Mouse (Mus musculus) megakaryocyte-erythroid progenitor cell, adult 5-6 weeks (primary cell): ENCODE measurements around the gene Frmd8. TPM values are rescaled to one million over a fixed set of nuclear protein-coding genes. Genes with fewer than 3 reads are reported as not detected.
"Not testable (repeated sequence)": the region's sequence is repeated elsewhere in the genome, so short reads cannot be mapped to it uniquely, and the experiment has no call there.

Experiments used
- ATAC-seq: replicated peaks from 2 replicates; pipeline ENCODE4 v1.8.0; 2016; ENCODE audit warnings: mild to moderate bottlenecking, inconsistent platforms; ENCODE audit not compliant: severe bottlenecking, poor library complexity, low FRiP score, low TSS enrichment
- total RNA-seq, 2 experiments: library from RNA; stranded (forward) in 1 of 2; stranded (reverse) in 1 of 2; fragments of 200-1000, 215-1000 nt in 1 of 2; fragments of >200 nt in 1 of 2; fragmentation: Nextera tagmentation in 1 of 2; gene quantifications; 2 replicates each; pipeline ENCODE4 v1.2.3; 2014 to 2017

The Frmd8 gene
- total RNA-seq, 2 experiments from 2014 or later, result 12.5 to 14.3 TPM

DNA sequence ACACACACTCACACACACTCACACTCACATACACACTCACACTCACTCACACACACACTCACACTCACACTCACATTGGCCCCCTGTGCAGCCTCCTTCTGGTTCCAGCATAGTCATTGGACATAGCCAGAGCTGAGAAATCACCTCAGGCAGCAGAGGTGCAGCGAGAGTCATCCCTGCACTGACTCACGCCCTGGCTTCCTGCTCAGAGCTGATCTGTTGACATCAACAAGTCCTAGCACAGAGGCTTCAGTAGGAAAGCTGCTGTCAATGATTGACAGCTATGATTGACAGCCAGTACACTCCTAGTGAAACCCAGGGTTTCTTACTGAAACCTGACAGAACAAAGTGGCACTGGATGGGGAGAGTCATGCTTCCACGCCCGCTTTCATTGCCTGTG, 59.1 kb downstream of the Frmd8 start:
- ATAC-seq, result no peak

DNA sequence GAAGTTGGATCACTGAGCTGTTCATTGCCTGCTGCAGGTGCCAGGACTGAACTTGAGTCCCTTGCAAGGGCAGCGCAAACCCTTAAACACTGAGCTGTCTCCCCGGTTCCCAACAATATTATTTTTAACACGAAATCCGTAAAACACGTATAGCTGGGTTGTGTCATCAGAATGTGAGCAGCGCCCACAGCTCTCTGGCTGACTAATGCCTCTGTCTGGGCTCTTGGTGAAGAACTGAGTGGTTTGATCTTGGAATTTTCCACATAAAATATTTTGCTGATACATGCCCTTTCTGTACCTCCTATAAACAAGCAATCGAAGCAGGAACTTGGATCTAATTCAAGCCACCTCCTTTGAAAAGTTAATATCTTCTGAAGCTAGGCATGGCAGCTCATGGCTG, 60.1 kb downstream of the Frmd8 start:
- ATAC-seq, result no peak

DNA sequence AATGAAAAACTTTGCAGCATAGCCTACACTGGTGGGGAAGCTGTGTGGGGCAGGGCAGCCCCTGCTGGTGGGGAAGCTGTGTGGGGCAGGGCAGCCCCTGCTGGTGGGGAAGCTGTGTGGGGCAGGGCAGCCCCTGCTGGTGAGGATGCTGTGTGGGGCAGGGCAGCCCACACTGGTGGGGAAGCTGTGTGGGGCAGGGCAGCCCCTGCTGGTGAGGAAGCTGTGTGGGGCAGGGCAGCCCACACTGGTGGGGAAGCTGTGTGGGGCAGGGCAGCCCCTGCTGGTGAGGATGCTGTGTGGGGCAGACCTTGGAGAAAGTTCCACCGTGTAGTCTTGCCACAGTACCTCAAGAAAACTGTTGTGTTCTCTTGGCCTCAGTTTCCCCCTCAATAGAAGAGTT, 61.0 kb downstream of the Frmd8 start:
- ATAC-seq, result not testable (repeated sequence)

DNA sequence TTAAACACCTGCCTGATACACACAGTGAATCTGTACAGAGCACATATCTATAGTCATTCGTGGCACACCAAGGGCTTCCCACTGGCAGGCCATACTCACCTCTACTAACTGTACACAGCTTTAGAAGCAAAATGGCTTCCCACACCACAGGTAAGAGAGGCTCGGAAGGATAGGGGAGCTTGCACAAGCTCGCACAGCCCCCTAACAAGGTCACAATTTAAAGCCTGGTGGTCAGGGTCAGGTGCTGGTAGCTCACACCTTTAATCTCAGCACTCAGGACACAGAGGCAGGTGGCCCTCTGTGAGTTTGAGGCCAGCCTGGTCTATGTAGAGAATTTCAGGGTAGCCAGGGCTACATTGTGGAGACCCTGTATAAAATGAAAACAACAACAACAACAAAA, 61.5 kb downstream of the Frmd8 start:
- no peak for ATAC-seq

DNA sequence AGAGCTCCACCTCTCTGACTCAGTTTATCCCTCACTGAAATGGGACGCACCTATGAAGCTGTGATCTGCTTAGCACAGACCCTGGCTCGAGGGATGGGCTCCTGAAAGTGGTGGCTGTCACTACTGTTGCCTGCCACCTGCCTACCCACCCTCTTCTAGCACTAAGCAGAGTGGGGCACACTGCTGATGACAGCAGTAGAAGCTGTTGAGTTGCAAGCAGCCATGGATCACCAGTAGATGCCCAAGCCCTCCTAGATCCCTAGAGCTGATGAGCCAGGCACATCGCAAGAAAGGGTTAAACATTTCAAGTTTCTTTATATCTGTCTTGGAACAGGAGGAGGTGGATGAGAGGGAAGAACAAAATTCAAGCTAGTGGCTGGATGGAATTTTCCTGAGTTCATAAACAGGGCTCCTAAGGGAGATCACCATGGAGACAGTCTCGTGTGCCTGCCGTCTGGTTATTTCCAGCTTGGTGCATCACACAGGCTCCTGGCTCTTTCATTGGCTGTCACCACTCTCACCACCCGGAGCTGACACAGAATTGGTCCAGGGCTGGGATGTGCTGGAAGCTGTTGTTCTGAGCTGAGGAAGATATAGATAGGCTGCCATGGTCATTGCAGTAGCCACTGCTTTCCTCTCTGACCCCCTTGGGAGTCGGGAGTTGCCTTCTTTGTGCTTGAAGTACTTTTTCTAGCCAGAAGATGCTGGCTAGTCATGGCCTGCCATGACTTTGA, 63.1 kb downstream of the Frmd8 start:
- ATAC-seq, result no peak

DNA sequence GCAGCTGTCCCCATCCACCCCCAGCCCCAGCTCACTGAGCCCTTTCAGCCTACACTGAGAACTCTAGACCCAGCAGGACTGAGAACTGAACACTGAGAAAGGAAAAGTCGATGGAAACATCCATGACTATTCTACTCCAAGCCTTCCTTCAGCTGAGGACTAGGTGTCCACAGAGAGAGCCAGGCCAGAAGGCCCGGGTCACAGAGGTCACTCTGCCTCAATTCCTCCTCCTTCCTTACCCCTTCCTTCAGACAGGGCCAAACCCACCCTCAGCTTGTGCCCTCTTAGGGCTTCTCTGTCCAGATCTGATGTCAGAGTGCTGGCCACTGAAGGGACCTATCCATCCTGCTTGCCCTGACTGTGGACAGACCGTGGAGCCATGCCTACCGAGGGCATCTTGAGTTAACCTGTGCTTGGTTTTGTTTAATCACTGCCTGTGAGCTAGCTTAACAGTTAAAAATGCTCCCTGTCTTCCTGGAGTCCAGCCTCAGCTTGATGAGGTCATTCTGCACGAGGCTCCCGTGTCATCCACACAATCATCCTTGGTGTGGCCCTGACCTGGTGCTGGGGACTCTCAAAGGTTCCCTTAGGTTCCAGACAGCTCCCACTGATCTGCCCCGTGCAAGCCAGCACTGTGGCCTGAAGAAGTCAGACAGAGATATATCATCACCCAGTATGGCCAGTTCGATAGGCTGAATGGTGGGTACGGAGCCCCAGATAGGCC, 64.1 kb downstream of the Frmd8 start:
- ATAC-seq, result no peak

DNA sequence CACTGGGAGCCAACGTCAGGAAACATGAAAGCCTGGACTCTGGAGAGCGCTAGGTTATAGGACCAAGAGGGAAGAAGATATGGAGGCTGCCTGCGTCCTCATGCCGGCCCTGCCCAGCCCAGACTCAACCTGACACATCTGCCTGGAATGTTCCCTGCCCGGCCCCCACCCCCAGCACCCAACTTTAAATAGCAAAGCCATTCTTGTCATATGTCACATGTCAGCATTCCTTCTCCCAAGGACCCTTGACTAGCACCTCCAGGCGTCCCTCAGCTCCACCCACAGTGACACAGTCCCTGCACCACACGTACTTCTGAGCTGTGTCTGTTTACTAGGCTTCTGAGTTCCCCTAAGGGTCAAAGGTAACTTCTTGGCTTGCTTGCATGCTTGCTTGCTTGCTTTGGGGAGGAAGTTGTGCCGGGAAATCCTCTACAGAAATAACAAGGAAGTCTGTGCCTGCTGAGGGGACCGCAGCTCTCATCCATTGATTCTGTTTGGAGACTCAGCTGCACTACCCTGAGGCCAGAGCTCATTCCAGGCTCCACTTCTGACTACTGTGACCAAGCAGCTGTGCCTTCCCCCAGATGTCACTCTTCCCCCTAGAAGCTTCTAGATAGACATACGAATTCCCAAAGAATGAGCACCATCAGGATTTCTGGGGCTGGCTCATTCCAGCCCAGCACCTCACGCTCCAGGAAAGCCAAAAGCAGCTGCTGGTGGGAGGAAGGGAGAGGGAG, 64.8 kb downstream of the Frmd8 start:
- ATAC-seq, result no peak

DNA sequence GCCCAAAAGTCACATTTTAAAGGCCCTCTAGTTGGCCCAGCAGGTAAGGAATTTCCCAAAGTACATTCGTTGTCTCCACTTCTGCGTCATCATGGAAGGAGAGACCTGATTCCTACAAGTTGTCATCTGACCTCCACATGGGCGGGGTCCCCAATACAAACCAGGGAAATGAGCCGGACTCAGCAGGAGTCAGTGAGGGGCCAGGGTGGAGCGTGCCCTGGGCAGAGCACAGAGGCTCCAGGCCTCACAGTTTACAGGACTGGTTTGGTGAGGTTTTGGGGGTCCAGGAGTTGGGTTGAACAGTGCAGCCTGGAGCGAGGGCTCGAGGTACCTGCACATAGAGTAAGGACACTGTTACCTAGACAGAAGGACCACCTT, 65.4 kb downstream of the Frmd8 start:
- ATAC-seq, result no peak

DNA sequence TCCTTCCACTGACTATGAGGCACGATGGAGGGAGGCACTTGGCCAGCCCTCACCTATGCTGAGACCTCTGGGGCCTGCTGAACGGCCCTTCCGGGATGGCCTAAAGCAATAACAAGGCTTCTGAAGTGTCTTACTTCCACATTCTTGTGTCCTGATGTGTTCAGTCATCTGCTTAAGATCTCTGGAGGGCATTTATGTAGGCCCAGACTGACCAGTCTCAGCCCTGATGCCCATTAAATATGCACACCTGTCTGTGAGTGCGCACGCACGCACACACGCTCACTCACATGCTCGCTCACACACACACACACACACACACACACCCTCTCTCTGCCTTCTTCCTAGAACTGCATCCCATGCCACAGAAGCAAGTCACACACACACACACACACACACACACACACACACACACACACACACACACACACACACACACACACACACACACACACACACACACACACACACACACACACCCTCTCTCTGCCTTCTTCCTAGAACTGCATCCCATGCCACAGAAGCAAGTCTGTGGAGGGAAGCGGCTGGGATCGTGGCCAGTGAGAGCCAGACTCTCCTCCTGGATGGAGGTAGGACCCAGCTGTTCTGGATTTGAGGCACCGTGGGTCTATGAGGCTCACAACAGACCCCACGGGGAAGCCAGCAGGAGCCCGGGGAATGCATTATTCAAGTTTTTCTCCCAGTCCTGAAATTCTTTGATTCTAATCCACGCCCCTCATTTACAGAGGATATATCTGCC, 65.9 kb downstream of the Frmd8 start:
- ATAC-seq, result no peak

DNA sequence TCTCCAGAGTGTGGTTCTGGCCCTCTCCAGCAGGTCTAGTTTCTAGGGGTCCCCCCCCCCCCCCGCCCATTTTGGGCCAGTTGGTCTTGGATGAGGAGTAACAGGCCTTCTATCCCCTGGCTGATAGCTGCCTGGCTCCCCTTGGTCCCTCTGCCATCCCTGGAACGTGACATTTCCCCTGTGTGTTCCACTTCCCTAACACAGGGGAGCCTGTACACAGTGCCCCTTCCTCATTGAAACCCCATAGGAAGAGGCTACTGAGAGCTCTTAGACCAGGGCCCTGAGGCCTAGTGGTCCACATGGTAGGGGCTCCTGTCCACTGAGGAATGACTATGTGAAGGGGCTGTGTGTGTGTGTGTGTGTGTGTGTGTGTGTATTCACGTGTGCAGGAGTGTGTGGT, 67.3 kb downstream of the Frmd8 start:
- ATAC-seq, result no peak

DNA sequence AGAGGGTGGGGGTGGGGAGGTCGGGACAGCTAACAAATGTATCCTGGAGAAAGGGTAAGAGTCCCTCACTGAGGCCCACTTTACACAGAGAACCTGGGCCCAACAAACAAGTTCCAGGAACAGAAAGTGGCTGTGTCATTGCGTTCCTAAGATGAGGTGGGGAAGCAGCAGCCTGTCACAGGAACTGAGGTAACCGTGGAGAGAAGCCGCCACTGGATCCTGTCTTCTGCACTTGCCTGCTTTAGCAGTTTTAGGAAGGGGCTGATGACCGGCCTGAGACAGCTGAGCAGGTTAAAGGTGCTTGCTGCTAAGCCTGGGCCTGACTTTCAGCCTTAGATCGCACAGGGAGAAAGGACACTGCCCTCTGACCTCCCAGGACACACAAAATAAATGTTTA, 68.3 kb downstream of the Frmd8 start:
- no peak for ATAC-seq

DNA sequence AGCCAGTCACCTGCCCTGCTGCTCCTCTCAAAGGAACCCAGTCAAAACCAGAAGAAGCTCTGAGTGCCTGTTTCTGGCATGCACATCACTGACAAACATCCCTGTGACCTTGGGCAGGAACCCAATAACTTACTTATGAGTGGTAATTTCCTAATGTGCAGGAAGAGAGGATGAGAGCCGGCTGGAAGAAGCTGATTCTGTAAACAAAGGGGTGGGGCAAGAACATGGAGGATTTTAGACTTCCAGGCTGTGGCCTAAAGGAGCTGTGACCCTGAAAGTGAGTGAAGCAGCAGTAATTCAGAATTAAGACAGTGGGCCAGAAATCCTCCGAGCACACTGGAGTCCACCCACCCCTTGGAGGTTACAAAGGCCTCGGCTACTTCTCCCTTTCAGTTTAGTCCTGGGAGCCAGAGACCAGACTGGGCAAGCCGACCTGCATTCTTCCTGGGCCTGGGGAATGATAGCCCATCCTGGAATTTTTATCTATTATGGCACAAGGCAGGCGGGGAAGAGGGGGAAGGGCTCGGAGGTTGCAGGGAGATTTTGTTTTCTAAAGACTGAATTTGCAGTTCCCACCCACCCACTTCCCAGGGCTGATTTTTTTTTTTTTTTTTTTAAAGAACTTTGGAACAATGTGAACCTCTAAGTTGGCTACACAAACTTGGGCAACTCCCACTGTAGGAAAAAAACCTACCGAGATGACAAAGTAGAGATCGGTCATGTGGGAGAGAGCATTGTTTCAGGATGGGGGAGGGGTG, 68.8 kb downstream of the Frmd8 start:
- ATAC-seq, result no peak

DNA sequence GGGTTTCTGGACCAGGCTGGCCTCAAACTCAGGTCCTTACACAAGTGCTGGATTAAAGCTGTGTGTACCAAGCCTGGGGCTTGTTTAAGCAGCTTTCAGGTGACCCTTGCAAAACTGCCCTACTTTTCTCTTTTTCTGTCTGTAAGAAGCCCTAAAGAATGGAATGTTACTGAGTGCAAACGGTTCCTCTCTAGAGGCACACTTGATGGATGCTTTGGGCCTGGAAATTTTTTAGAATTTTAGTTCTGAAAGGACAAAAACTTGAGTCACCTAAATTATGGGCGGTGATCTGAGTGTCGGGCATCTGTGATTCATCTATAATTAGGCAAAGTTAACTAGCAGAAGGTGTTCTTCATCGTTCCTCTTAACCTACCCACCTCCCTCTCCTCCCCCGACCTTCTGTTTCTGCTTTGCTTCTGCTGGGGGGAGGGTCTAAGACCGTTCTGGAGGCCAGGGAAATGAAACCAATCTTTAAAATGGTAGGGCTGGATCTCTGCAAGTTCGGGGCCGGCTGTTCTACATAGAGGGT, 70.6 kb downstream of the Frmd8 start:
- no peak for ATAC-seq

DNA sequence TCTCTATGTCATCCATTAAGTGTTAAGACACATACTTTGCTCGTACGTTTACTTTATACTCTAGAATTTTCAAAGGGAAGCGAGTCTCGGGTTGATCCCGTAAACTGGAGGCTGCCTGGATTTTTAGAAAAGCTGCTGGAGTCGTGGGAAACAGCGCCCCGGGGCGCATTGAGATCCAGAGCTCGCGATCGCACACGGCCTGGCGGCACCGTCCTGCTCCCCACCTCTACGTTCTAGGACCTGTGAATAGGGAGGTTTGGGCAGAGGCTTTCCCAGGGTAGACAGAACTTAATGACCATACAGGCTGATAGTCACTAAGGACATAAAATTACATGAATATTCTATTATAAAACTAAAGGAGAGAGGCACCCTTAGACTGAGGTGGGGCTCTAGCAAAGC, 71.2 kb downstream of the Frmd8 start:
- no peak for ATAC-seq

DNA sequence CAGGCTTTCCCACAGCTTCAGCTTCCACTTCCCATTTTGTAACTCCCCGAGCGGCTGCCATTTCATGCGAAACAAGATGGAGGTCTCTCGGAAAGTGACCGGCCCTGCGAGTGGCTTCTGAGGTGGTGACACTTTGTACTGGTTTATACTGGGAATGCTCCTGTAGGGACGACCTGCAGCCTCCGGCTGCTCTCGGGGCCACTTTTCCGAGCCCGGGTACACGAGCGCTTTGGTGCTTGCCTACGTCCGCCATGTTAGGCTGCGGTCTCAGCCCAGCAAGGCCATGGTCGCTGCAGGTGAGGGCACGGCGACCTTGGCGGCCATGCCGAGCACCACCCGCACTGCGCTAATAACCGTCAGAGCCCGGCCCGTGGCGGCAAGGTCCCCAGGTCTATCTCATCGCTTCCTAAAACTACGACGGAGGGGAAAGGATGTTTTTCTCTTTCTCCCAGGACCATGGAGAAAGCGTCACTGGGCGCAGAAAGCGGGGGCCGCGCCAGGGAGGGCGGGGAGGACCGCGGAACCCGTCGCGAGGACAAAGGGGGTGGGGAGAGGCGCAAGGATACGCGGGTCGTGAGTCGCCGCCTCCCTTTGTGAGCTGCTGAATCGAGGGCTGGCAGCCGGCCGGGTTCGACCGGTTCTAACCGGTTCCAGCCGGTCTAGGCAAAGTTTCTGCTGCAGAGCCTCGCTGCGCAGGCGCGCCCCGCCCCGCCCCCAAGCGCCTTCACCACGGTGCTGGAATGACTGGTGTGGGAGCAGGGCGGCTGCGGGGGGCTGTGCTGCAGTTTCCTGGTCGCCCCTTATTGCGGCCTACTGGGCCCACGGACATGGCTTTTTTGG, 71.8 kb downstream of the Frmd8 start:
- peak; percentile 64 for ATAC-seq

DNA sequence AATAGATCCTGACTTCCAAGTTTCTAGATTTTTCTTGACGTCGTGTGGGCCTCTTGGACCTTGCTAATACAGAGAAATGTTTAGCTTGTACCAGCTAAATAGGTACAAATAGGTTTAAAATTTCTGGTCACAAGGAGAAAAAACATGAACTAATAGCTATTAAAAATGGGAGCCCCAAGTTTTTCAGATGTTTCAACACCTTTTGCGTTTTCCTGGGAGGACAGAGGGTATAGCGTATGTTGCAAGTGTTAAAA, 72.4 kb downstream of the Frmd8 start:
- ATAC-seq, result no peak

DNA sequence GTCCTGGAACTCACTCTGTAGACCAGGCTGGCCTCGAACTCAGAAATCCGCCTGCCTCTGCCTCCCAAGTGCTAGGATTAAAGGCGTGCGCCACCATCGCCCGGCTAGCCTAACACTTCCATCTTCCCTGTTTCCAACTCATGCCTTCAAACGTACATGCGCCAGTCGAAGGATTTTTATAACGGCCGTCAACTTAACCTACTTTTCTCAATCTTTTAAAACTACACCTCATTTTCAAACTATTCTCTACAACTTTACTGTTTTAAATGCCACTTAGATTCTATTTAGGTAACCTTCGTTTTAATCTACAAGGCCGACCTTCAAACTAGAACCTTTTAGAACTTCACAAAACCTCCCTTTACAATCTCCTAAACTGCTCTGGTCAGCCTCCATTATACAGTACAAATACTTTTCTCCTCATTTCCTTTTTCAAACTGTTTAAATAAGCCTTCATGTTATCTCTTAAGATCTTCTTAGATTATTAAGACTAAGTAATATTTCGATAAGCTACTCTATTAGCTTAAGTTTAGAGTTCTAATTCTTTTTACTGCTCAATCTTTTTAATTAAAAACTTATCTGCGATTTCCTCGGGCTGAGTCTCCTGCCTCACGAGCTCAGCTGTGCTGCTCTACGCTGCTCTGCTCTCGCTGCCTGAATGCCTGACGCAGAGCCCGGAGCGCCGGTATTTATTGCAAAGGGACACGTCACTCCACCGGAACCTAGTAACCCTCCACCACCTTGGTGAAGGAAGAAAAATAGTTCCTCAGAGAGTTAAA, 72.9 kb downstream of the Frmd8 start:
- ATAC-seq, result peak; percentile 43
